Mouse (Mus musculus): Measurements from ENCODE around the gene Zmynd12. TPM values are rescaled to one million over a fixed set of nuclear protein-coding genes. Genes with fewer than 3 reads are reported as not detected.

Zmynd12 gene
- polyA plus RNA-seq, 1 experiment from 2014 or later: 2.9 TPM

DNA sequence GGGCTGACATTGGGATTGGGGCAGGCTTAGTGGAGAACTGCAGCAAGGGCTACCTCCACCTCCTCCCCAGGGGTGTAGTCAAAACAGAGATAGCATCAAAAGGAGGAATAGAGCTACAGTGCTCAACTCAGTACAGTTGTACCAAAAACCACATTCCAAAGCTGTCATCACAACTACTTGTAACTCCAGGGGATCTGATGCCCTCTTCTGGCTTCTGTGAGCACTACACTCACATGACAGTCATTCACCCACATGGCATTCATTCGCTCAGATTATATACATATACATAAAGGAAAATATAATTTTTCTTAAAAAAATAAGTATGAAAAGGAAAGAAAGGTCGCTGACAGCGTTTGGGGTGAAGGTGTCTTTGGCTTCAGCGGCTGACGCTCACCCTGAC lies 37.7 kb downstream of the Zmynd12 start:
- Histone ChIP-seq H3K9ac (replicated peaks; ENCODE audit: low read depth) (no peak overlapping the region), H3K9me3 (ENCODE audit: low read length) (no peaks in the 10 kb centered on the region), H3K4me3 (ENCODE audit: low read depth, low read length) (no peak overlapping the region), H3K27me3 (replicated peaks; ENCODE audit: insufficient read depth, low read length) (no peaks in the 10 kb centered on the region), H3K4me1 (ENCODE audit: insufficient read depth, low read depth, low read length) (peaks cover 14% of the 10 kb centered on the region; the same call in 1 of the 2 replicates), H3K27ac (ENCODE audit: low read length) (no peak overlapping the region), H3K4me2 (replicated peaks; ENCODE audit: low read depth, low read length) (no peak overlapping the region), H3K36me3 (ENCODE audit: insufficient read depth, low read length) (no peaks in the 10 kb centered on the region)
- ATAC-seq (no peak), DNase-seq (ENCODE audit: low spot score) (peak; percentile 59)
- TF ChIP-seq EP300 (IDR thresholded peaks at IDR 0.05): no peak
- peak; percentile 68 for TF ChIP-seq CTCF (IDR thresholded peaks at IDR 0.05)
- WGBS: 50% methylated on average over 5 of the region's 5 CpGs

DNA sequence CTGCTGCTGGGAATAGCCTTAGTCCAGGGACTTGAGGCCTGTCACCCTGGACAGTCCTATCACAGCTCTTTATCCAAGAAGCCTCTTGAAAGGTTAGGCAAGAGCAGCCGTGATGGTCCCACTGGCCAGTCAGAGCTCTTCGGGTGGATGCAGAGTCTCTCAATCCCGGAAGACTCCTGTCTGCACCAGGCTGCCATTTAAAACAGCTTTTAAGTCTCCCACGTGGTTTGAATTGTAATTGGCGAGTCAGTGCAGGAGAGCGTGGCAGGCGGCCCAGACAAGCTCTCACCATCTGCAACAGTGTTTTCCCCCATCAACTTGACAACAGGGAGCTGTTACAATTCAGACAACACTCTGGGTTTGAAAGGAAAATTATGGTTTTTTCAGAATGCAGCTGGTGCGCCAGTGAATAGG lies 38.1 kb downstream of the Zmynd12 start:
- DNase-seq (ENCODE audit: low spot score) (peak; percentile 91), ATAC-seq (peak; percentile 73)
- Histone ChIP-seq H3K4me3 (ENCODE audit: low read depth, low read length) (no peak overlapping the region), H3K9ac (replicated peaks; ENCODE audit: low read depth) (no peak overlapping the region), H3K27ac (ENCODE audit: low read length) (no peak overlapping the region), H3K4me2 (replicated peaks; ENCODE audit: low read depth, low read length) (no peak overlapping the region), H3K4me1 (ENCODE audit: insufficient read depth, low read depth, low read length) (peaks cover 14% of the 10 kb centered on the region; the same call in 1 of the 2 replicates), H3K9me3 (ENCODE audit: low read length) (no peaks in the 10 kb centered on the region), H3K36me3 (ENCODE audit: insufficient read depth, low read length) (no peaks in the 10 kb centered on the region), H3K27me3 (replicated peaks; ENCODE audit: insufficient read depth, low read length) (no peaks in the 10 kb centered on the region)
- TF ChIP-seq CTCF (IDR thresholded peaks at IDR 0.05): no peak
- TF ChIP-seq EP300 (IDR thresholded peaks at IDR 0.05): peak; percentile 48
- WGBS: 41% methylated on average over 8 of the region's 8 CpGs

DNA sequence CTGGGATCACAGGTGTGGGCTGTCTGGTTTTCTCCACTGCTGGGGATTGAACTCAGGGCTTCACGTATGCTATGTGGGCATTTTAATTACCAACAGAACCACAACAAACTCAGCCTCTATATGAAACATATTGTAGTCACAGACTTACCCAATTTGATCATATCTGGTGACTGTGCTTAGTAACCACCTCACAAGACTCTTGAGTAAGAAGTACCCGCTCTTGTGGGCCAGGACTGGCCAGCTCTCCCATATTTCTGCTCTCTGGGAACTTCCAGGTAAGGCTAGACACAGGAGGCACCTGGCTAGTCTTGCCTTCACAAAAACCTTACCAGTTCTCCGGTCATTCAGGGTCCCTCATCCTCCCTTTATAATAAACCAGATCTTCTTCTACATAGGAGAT lies 39.8 kb downstream of the Zmynd12 start:
- H3K9ac ChIP-seq (replicated peaks; ENCODE audit: low read depth): no peak overlapping the region
- H3K9me3 ChIP-seq (ENCODE audit: low read length): no peaks in the 10 kb centered on the region
- H3K27ac ChIP-seq (ENCODE audit: low read length): peak overlapping the region; percentile 51; the same call in 1 of the 2 replicates
- H3K4me2 ChIP-seq (replicated peaks; ENCODE audit: low read depth, low read length): no peak overlapping the region
- H3K4me3 ChIP-seq (ENCODE audit: low read depth, low read length): no peak overlapping the region
- no peaks in the 10 kb centered on the region for H3K36me3 ChIP-seq (ENCODE audit: insufficient read depth, low read length)
- 61% methylated on average over 3 of the region's 3 CpGs for WGBS
- ATAC-seq (peak; percentile 21; the same call in 1 of the 2 replicates), DNase-seq (ENCODE audit: low spot score) (peak; percentile 69)
- peaks cover 16% of the 10 kb centered on the region; the same call in 1 of the 2 replicates for H3K4me1 ChIP-seq (ENCODE audit: insufficient read depth, low read depth, low read length)
- TF ChIP-seq EP300 (IDR thresholded peaks at IDR 0.05) (no peak), CTCF (IDR thresholded peaks at IDR 0.05) (no peak)
- H3K27me3 ChIP-seq (replicated peaks; ENCODE audit: insufficient read depth, low read length): no peaks in the 10 kb centered on the region

DNA sequence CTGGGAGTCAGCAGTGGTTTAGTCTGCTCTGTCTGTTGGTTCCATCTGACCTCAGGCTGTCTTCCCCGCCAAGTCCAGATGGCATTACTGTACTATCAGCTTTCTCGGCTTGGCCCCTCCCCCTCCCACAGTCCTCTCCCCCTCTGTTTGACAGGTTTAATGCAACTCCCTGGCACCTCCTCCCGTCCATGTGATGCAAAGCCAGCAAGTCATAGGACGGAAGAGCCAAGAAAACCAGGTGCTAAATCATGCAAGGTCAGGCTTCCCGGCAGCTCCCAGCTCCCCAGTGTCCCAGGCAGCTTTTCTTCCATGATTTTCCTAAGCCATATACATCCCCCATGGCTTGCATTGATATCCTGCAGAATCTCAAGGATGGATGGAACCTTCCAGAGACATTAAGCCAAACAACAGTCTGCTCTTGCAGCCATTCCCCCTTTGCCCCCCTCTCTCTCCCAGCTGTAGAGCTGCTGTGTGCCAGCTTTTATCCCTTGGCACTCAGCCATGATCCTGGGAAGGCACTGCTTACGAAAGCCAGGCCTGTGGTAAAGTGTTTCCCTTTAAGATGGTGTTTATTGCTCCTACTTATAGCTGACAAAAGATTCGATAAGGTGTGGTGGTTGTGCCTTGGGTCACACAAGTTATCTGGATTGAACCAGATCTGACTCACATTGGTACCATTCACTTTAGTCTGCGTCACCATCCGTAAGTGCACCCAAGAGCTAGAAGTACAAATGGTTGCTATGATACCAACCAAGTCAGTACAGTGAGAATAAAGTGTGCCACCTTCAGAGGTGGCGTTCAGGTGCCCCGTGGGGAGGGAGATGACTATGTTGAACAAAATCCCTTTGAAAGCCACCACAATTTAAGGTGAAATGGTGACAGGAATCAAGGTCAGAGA lies 40.5 kb downstream of the Zmynd12 start:
- Histone ChIP-seq H3K9ac (replicated peaks; ENCODE audit: low read depth) (no peak overlapping the region), H3K9me3 (ENCODE audit: low read length) (no peaks in the 10 kb centered on the region), H3K4me3 (ENCODE audit: low read depth, low read length) (no peak overlapping the region), H3K27me3 (replicated peaks; ENCODE audit: insufficient read depth, low read length) (no peaks in the 10 kb centered on the region), H3K4me1 (ENCODE audit: insufficient read depth, low read depth, low read length) (peaks cover 17% of the 10 kb centered on the region; the same call in 1 of the 2 replicates), H3K27ac (ENCODE audit: low read length) (peak overlapping the region; percentile 51), H3K36me3 (ENCODE audit: insufficient read depth, low read length) (no peaks in the 10 kb centered on the region), H3K4me2 (replicated peaks; ENCODE audit: low read depth, low read length) (no peak overlapping the region)
- 17% methylated on average over 11 of the region's 11 CpGs for WGBS
- DNase-seq (ENCODE audit: low spot score) (peak; percentile 92), ATAC-seq (peak; percentile 73)
- TF ChIP-seq CTCF (IDR thresholded peaks at IDR 0.05): no peak; the same call in 1 of the 2 replicates

DNA sequence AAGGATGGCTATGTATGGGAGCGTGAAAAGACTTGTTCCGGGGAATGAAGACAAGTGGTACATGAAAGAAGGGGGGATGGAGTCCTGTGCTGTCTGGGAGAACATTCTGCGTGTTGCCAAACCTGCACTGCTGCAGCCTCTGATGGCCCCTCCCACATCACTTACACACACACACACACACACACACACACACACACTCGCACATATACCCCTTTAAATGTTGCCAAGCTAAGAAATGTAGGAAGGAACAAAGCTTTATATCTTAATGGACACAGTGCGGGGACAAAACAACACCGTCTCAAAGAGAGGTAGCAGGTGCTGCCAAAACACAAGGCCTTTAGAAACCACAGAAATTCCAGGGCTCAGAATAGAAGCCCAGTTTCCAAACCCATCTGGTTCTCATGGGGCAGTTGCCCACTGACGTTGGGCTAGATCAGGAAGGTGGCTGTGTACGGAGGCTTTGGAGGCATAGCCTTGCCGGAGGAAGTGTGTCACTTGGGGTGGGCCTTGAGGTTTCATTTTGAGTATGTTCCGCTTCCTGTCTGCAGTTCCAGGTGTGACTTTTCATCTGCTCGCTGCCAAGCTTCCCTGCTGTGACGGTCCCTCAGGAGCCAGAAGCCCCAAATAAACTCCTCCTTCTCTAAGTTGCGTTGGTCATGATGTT lies 41.3 kb downstream of the Zmynd12 start:
- no peak overlapping the region for H3K9ac ChIP-seq (replicated peaks; ENCODE audit: low read depth)
- no peak overlapping the region for H3K4me2 ChIP-seq (replicated peaks; ENCODE audit: low read depth, low read length)
- no peak overlapping the region for H3K27ac ChIP-seq (ENCODE audit: low read length)
- peaks cover 17% of the 10 kb centered on the region; the same call in 1 of the 2 replicates for H3K4me1 ChIP-seq (ENCODE audit: insufficient read depth, low read depth, low read length)
- peak; percentile 33 for DNase-seq (ENCODE audit: low spot score)
- ATAC-seq: no peak
- 54% methylated on average over 13 of the region's 13 CpGs for WGBS
- no peaks in the 10 kb centered on the region for H3K36me3 ChIP-seq (ENCODE audit: insufficient read depth, low read length)
- no peak for TF ChIP-seq EP300 (IDR thresholded peaks at IDR 0.05)
- TF ChIP-seq CTCF (IDR thresholded peaks at IDR 0.05): no peak
- H3K9me3 ChIP-seq (ENCODE audit: low read length): no peaks in the 10 kb centered on the region
- H3K4me3 ChIP-seq (ENCODE audit: low read depth, low read length): no peak overlapping the region
- no peaks in the 10 kb centered on the region for H3K27me3 ChIP-seq (replicated peaks; ENCODE audit: insufficient read depth, low read length)

DNA sequence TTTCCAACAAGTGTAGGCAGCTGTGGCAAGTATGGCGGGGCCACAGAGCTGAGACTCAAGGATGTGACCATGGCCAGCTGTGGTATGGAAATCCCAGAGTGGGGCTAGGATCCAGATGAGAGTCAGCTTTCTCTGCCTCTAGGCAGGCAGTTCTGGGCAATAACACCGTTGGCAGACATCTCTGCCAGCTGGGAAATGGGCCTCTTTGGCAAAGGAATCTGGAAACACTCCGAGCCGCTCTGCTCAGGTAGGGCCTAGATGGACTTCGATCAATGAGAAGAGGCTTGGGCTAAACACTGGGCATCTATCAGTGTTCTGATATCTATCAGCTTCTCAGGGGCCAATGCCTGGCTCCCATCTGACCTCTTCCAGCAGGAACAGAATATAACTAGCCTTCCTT lies 43.2 kb downstream of the Zmynd12 start:
- no peaks in the 10 kb centered on the region for H3K9me3 ChIP-seq (ENCODE audit: low read length)
- H3K4me2 ChIP-seq (replicated peaks; ENCODE audit: low read depth, low read length): no peak overlapping the region
- no peak overlapping the region for H3K27ac ChIP-seq (ENCODE audit: low read length)
- H3K4me3 ChIP-seq (ENCODE audit: low read depth, low read length): no peak overlapping the region
- TF ChIP-seq EP300 (IDR thresholded peaks at IDR 0.05) (no peak), CTCF (IDR thresholded peaks at IDR 0.05) (no peak)
- 88% methylated on average over 5 of the region's 5 CpGs for WGBS
- no peaks in the 10 kb centered on the region for H3K36me3 ChIP-seq (ENCODE audit: insufficient read depth, low read length)
- H3K27me3 ChIP-seq (replicated peaks; ENCODE audit: insufficient read depth, low read length): no peaks in the 10 kb centered on the region
- no peak overlapping the region for H3K9ac ChIP-seq (replicated peaks; ENCODE audit: low read depth)
- peaks cover 17% of the 10 kb centered on the region; the same call in 1 of the 2 replicates for H3K4me1 ChIP-seq (ENCODE audit: insufficient read depth, low read depth, low read length)
- ATAC-seq (no peak), DNase-seq (ENCODE audit: low spot score) (no peak)

Measured in lung, postnatal 0 days (tissue).